Mouse (Mus musculus) liver, embryonic 15.5 days (tissue): ENCODE measurements around the gene Bend3. TPM values are rescaled to one million over a fixed set of nuclear protein-coding genes. Genes with fewer than 3 reads are reported as not detected.

Source experiments
- ATAC-seq: fragments of 200-750 bp; cut with Nextera tagmentation; 2 replicates; pipeline ENCODE4 v1.8.0; 2017; ENCODE audit warnings: moderate number of reproducible peaks, mild to moderate bottlenecking, moderate library complexity; ENCODE audit not compliant: insufficient read depth
- H3K27ac ChIP-seq: fragments of 300-500 bp; sonication (generic); replicated peaks from 2 replicates; pipeline ENCODE4 v1.5.1; 2015; ENCODE audit warnings: mild to moderate bottlenecking, inconsistent platforms
- H3K27me3 ChIP-seq: fragments of 300-500 bp; sonication (generic); 2 replicates; pipeline ENCODE4 v1.6.1; 2015; ENCODE audit warnings: mild to moderate bottlenecking, inconsistent platforms
- H3K36me3 ChIP-seq: fragments of 300-500 bp; sonication (generic); replicated peaks from 2 replicates; pipeline ENCODE4 v1.6.1; 2015; ENCODE audit warnings: moderate library complexity, mild to moderate bottlenecking, inconsistent platforms
- H3K4me1 ChIP-seq: fragments of 300-500 bp; sonication (generic); replicated peaks from 2 replicates; pipeline ENCODE4 v1.6.1; 2015; ENCODE audit warnings: inconsistent platforms
- H3K4me2 ChIP-seq: fragments of 300-500 bp; sonication (generic); 2 replicates; pipeline ENCODE4 v1.6.1; 2015; ENCODE audit warnings: moderate library complexity, mild to moderate bottlenecking, inconsistent platforms
- H3K4me3 ChIP-seq: fragments of 300-500 bp; sonication (generic); replicated peaks from 2 replicates; pipeline ENCODE4 v1.5.1; 2015; ENCODE audit warnings: mild to moderate bottlenecking, inconsistent platforms
- H3K9ac ChIP-seq: fragments of 300-500 bp; sonication (generic); 2 replicates; pipeline ENCODE4 v1.6.1; 2015; ENCODE audit warnings: moderate library complexity, mild to moderate bottlenecking, inconsistent platforms
- H3K9me3 ChIP-seq: fragments of 300-500 bp; sonication (generic); replicated peaks from 2 replicates; pipeline ENCODE4 v1.6.1; 2016; ENCODE audit warnings: inconsistent platforms
- WGBS: fragments of 180-500 bp; shearing (Covaris S2); methylation state at CpG from one replicate; pipeline ENCODE4 v1.1.7; 2015; ENCODE audit warnings: mixed read lengths; ENCODE audit not compliant: insufficient replicate concordance; 5-methylcytosine and 5-hydroxymethylcytosine counted together
- polyA plus RNA-seq: library from polyadenylated mRNA; unstranded; fragments of >200 nt; fragmentation: Nextera tagmentation; extraction: Ambion mirVana; gene quantifications from 2 replicates; pipeline ENCODE4 v1.2.1, GENCODE M21; 2015

Bend3 gene
- polyA plus RNA-seq, 1 experiment from 2014 or later: 1.0 TPM

DNA sequence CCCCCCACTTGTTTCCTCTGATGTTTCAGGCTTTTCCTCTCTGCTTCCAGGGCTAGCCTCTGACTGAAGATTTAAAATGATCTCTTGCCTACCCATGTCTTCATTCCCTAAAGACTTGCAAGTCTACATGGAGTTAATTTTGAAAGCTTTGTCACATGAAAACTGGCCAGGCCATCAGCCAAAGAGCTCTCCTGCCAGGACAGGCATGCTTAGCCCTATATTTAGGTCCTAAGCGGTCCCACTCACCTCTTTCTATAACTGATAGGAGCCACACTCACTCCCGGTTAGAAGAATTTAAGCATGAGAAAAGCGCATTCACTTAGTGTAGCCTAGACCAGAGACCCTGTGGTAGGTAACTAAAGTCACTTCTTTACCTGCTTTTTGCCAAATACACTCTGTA is 24.0 kb upstream of the Bend3 start:
- Histone ChIP-seq H3K4me1 (peaks cover 15% of the 10 kb centered on the region), H3K9me3 (no peaks in the 10 kb centered on the region), H3K27me3 (no peaks in the 10 kb centered on the region; the same call in 1 of the 2 replicates), H3K4me2 (no peak overlapping the region), H3K36me3 (no peaks in the 10 kb centered on the region), H3K9ac (no peak overlapping the region), H3K4me3 (no peak overlapping the region), H3K27ac (no peak overlapping the region)
- WGBS: 76% methylated on average over 3 of the region's 3 CpGs
- no peak for ATAC-seq

DNA sequence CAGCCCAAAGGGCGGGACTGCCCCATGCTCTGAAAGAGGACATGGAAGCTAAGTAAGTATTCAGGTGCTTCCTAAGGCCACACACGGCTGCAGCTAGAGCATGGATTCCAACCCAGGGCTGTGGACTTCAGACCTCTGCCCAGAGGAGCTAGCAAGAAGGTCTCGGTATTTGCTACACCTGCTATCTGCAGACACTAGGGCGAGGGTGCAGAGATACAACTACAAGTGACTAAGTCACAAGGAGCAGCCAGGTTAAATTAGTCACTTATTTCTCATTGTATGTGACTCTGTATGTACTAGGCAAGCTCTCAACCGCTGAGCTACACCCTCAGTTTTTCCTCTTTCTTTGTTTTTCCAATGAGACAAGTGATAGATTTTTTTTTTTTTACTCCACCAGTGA is 15.8 kb upstream of the Bend3 start:
- Histone ChIP-seq H3K27ac (peak overlapping the region; percentile 24; the same call in 1 of the 2 replicates), H3K36me3 (no peaks in the 10 kb centered on the region), H3K27me3 (no peaks in the 10 kb centered on the region), H3K4me3 (no peak overlapping the region), H3K9ac (no peak overlapping the region), H3K9me3 (no peaks in the 10 kb centered on the region), H3K4me1 (peaks cover 4% of the 10 kb centered on the region), H3K4me2 (no peak overlapping the region)
- peak; percentile 28; the same call in 1 of the 2 replicates for ATAC-seq
- 60% methylated on average over 5 of the region's 5 CpGs for WGBS

DNA sequence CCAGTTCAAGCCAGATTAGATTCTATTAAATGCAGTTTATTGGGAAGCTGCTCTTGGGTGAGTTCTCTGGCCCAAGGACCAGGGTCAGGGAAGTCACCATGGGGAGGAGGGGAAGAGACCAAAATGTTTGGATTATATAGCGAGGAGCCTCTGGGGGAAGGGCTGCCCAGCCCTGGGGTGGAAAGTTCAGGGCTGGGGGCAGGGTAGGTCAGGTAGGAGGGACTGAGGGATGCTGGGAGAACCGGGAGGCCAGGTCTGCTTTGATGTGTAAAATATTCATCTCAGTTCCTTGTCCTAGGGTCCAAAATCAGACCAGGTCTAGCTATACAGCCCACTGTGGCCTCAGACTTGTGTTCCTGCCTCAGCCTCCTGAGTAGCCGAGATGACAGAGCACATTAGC is 15.4 kb upstream of the Bend3 start:
- H3K9ac ChIP-seq: no peak overlapping the region
- H3K9me3 ChIP-seq: no peaks in the 10 kb centered on the region
- H3K4me3 ChIP-seq: no peak overlapping the region
- no peaks in the 10 kb centered on the region for H3K36me3 ChIP-seq
- peak; percentile 58; the same call in 1 of the 2 replicates for ATAC-seq
- H3K27ac ChIP-seq: peak overlapping the region; percentile 24; the same call in 1 of the 2 replicates
- H3K27me3 ChIP-seq: no peaks in the 10 kb centered on the region
- H3K4me1 ChIP-seq: peaks cover 8% of the 10 kb centered on the region
- WGBS: 47% methylated on average over 3 of the region's 3 CpGs
- H3K4me2 ChIP-seq: no peak overlapping the region

DNA sequence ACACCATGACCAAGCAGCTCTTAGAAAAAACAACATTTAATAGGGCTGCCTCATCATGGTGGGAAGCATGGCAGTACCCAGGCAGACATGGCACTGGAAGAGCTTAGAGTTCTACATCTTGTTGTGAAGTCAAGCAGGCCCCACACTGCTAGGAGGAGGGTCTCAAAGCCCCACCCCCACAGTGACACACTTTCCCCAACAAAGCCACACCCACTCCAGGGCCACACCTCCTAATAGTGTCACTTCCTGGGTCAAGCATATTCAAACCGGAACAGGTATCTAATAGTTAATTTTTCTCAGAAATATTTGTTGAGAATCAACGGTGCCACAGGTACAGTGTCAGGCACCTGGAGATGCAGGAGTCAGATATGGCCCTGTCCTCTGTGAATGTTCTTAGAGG is 12.4 kb upstream of the Bend3 start:
- no peaks in the 10 kb centered on the region for H3K36me3 ChIP-seq
- no peak overlapping the region for H3K4me2 ChIP-seq
- no peaks in the 10 kb centered on the region for H3K27me3 ChIP-seq
- no peaks in the 10 kb centered on the region for H3K9me3 ChIP-seq
- no peak overlapping the region for H3K4me3 ChIP-seq
- peaks cover 8% of the 10 kb centered on the region for H3K4me1 ChIP-seq
- 76% methylated on average over 2 of the region's 2 CpGs for WGBS
- H3K9ac ChIP-seq: no peak overlapping the region
- no peak for ATAC-seq
- H3K27ac ChIP-seq: no peak overlapping the region

DNA sequence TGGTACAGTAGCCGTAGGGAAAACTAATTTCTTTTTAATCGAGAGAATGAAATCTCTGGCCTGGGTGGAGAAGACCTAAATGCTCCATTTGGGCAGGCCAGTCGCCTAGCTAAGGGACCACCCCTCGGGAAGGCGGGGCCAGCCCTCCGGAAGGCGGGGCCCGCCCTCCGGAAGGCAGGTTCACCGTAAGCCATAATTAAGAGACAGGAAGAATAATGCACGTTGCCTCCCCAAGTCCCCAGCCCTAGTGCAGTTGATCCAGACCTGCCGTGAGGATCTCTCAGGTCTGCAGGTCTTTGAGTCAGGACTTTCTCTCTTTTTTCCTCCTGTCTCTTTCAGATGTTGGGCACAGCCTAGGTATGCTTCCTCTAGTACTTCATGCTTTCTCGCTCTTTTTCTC is 11.0 kb upstream of the Bend3 start:
- WGBS: 18% methylated on average over 13 of the region's 13 CpGs
- Histone ChIP-seq H3K36me3 (no peaks in the 10 kb centered on the region), H3K4me2 (peak overlapping the region; percentile 49), H3K27me3 (no peaks in the 10 kb centered on the region), H3K9me3 (no peaks in the 10 kb centered on the region), H3K9ac (no peak overlapping the region), H3K4me1 (peaks cover 8% of the 10 kb centered on the region), H3K4me3 (peak overlapping the region; percentile 17; the same call in 1 of the 2 replicates), H3K27ac (no peak overlapping the region)
- no peak for ATAC-seq

DNA sequence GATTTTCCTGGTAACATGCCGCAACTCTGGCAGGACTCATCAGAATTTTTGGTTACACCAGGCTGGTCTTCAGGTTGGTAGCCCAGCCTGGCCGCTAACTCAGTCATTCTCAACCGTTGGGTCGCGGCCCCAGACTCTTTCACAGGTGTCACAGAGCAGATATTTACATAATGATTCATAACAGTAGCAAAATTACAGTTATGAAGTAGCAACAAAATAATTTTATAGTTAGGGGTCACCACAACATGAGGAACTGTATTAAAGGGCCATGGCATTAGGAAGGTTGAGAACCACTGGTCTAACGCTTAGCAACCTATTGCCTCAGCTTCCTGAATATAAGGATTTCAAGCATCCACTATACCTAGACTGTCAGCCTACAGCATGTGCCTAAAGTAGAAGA is 10.3 kb upstream of the Bend3 start:
- Histone ChIP-seq H3K9me3 (no peaks in the 10 kb centered on the region), H3K27ac (no peak overlapping the region), H3K4me2 (peak overlapping the region; percentile 49; the same call in 1 of the 2 replicates), H3K27me3 (no peaks in the 10 kb centered on the region), H3K4me1 (peaks cover 8% of the 10 kb centered on the region), H3K4me3 (no peak overlapping the region), H3K36me3 (no peaks in the 10 kb centered on the region), H3K9ac (no peak overlapping the region)
- WGBS: 76% methylated on average over 6 of the region's 6 CpGs
- no peak for ATAC-seq

DNA sequence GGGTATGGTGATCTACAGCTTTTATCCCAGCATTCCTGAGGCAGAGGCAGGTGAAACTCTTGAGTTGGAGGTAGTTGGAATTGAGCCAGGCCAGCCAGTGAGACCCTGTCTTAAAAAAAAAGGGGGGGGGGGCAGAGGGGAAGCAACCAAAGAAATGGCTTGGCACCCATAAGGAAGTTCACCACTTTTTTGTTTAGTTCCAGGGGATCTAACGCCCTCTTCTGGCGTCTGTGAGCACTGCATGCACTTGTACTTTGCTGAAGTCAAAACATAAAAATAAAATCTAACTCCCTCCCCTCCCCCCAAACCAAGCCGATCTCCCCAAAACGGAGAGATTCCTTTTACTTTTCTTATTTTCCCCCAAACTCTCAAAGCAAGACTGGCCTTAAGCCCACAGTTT is 3.3 kb upstream of the Bend3 start:
- Histone ChIP-seq H3K4me2 (no peak overlapping the region), H3K9ac (no peak overlapping the region), H3K36me3 (no peaks in the 10 kb centered on the region), H3K4me1 (peaks cover 35% of the 10 kb centered on the region), H3K27me3 (peaks cover 19% of the 10 kb centered on the region), H3K4me3 (no peak overlapping the region), H3K9me3 (no peaks in the 10 kb centered on the region), H3K27ac (no peak overlapping the region)
- 17% methylated on average over 4 of the region's 4 CpGs for WGBS
- ATAC-seq: no peak

DNA sequence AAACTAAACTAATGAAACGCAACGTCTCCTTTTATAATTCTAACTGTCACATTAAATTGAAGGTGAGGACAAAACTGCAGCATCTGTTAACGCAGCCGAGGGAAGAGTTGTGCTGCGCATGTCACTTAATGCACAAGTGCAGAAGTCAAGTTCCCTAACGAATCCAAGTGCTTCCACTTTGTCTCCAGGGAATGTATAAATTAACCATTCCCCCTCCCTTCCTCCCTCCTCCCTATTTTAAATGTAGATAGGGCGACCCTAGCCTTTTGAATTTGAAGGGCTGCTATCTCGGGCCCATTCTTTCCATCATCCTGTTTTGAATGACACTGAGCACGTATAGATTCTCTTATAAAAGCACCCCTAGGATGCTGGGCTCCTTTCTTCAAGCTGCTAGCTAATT is 1.2 kb upstream of the Bend3 start:
- Histone ChIP-seq H3K9me3 (no peaks in the 10 kb centered on the region), H3K4me1 (peaks cover 53% of the 10 kb centered on the region), H3K4me3 (peak overlapping the region; percentile 83), H3K4me2 (peak overlapping the region; percentile 98), H3K27me3 (peaks cover 19% of the 10 kb centered on the region), H3K36me3 (no peaks in the 10 kb centered on the region), H3K9ac (no peak overlapping the region), H3K27ac (0 out of 2 replicates have a peak overlapping the region, but pooled peaks have one; percentile 3)
- no peak for ATAC-seq
- 38% methylated on average over 9 of the region's 9 CpGs for WGBS

DNA sequence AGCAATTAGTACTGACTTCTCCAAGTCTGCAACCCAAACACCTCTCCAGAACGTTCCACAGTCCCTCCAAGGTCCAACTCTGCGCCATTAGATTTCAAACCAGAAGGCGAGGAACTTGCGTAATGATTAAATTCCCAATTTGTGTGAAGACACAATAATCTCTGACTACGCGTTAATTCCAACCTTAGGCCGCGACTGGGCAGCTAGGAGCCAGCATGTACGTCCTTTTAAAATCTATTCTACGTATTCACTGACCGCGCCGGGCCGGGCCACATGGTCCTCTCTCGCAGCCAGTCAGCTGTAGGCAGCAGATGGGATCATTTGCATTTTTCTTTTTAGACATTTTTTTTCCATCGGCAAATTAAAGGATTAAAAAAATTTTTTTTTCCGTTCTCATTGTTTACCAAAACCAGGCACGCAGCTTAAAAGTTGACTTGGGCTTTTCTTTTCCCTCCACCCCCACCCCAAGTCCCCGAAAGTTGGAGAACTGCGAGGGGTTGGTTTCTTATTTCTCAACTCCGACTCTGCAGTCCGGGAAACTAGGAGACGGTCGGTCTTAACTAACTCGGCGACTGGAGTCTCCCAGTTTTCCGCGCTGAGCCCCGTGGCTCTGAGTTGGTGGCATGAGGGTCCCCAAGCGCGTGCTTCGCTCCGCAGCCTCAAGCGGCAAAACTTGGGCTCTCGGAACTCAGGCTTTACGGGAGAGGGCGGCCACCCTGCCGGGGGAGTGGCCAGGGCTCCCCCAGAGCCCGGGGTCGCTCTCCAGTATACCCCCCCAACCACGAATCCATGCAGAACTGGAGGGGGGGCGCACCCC is 558 bp upstream of the Bend3 start:
- Histone ChIP-seq H3K4me1 (peaks cover 54% of the 10 kb centered on the region), H3K27ac (peak overlapping the region; percentile 90), H3K27me3 (peaks cover 19% of the 10 kb centered on the region), H3K9me3 (no peaks in the 10 kb centered on the region), H3K4me2 (peak overlapping the region; percentile 98), H3K9ac (peak overlapping the region; percentile 81), H3K4me3 (peak overlapping the region; percentile 83), H3K36me3 (no peaks in the 10 kb centered on the region)
- under 1% methylated on average over 42 of the region's 42 CpGs for WGBS
- ATAC-seq: no peak

DNA sequence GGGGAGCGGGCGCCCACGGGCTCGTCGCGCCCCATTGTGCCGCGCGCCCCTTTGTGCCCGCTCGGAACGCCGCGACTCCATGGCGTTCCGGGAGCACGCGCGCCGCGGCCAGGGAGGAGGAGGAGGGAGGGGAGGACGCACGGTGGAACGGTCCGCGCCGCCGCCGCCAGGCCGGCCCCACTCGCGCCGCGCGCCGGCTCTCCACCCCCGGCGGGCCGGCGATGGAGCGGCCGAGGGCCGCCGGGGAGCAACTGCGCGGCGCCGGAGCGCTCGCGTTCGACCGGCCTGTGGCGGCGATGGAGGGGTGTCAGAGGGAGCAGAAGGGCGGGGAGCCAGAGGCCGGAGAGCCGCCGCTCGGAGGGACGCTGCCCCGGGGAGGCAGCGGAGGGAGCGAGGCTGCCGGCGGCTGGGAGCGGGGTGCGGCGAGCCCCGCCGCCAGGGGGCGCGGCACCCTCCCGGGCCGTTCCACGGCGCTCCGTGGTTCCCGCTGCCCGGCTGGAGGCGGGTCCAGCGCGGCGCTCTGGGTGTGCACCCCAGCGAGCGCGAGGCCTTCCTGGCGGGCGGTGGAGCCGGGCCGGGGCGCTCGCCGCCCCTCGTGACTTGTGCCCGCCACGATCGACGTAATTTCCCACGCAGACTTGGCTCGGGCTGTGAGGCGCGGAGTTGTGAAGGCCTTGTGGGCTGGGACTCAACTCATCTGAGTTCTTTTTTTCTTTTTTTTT is 966 bp downstream of the Bend3 start:
- peak overlapping the region; percentile 83 for H3K4me3 ChIP-seq
- peaks cover 61% of the 10 kb centered on the region for H3K4me1 ChIP-seq
- peak overlapping the region; percentile 98 for H3K4me2 ChIP-seq
- H3K9me3 ChIP-seq: no peaks in the 10 kb centered on the region
- H3K9ac ChIP-seq: peak overlapping the region; percentile 81
- no peaks in the 10 kb centered on the region for H3K36me3 ChIP-seq
- H3K27me3 ChIP-seq: peaks cover 19% of the 10 kb centered on the region
- peak overlapping the region; percentile 90 for H3K27ac ChIP-seq
- 0% methylated on average over 99 of the region's 103 CpGs for WGBS
- ATAC-seq: peak; percentile 87

DNA sequence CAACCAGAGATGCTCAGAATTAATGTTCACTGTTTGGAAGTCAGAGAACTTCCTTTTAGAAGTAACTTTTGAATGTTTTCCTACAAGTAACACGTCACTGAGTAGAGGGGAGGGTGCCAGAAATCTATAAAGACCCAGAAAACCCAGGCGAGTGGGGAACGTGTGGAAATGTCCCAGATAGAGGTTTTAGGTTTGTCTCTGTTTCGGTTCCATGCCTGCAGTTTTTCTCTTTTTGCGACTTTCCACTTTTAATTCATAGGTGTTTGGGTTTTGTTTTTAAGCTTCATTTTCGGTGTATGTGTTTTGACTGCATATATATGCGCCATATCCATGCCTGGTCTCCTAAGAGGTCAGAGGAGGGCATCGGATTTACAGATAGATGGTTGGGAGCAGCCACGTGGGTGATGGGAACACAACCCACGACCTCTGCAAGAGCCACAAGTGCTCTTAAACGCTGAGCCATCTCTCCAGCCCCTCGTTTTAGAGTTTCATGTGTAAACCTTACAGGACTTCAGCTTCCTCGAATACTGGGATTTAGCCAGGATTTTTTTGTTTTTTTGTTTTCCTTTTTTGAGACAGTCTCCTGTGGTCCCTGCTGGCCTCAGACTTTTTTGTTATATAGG is 1.7 kb downstream of the Bend3 start:
- no peaks in the 10 kb centered on the region for H3K9me3 ChIP-seq
- H3K4me1 ChIP-seq: peaks cover 61% of the 10 kb centered on the region
- H3K36me3 ChIP-seq: no peaks in the 10 kb centered on the region
- peak overlapping the region; percentile 98 for H3K4me2 ChIP-seq
- peak overlapping the region; percentile 81 for H3K9ac ChIP-seq
- ATAC-seq: no peak
- WGBS: 12% methylated on average over 13 of the region's 13 CpGs
- peak overlapping the region; percentile 90 for H3K27ac ChIP-seq
- H3K27me3 ChIP-seq: peaks cover 19% of the 10 kb centered on the region
- H3K4me3 ChIP-seq: peak overlapping the region; percentile 83
